ENCODE assay signal across 11 mouse cellular contexts in genomic region chr5:72896478-72897279, GRCm38 (mm10). TPM values are rescaled to one million over a fixed set of nuclear protein-coding genes. Genes with fewer than 3 reads are reported as not detected.
DNase-seq lines count a peak whose midpoint lies in the region; ATAC-seq and TF ChIP-seq lines count a peak whose summit lies in the region.
"Had no signal": no experiment of that assay in that cellular context is flagged by ENCODE, and none has a peak within 500 bp of the region (broad histone marks: within the 10 kb centered on the region; RNA-seq: fewer than 3 reads in every experiment).

No protein-coding gene starts in this region.

- H3K4me1 ChIP-seq in MEL (ENCODE audit: control insufficient read depth in 1 of 2, insufficient read depth in 2 of 2, low read length in 2 of 2) = peaks cover 8 to 35% of the 10 kb centered on the region in 2 experiments
- H3K4me1 ChIP-seq in heart, embryonic 14.5 days (ENCODE audit: control insufficient read depth in 2 of 2, insufficient read depth in 2 of 2, low read length in 2 of 2) = peaks cover 24 to 35% of the 10 kb centered on the region in 2 experiments
- peaks cover 23% of the 10 kb centered on the region for H3K4me1 ChIP-seq in liver, embryonic 15.5 days (replicated peaks)
- H3K4me1 ChIP-seq: limb, embryonic 10.5 days; neural tube, embryonic 13.5 days had no signal

- peak overlapping the region; percentile 42 for H3K9ac ChIP-seq in MEL (ENCODE audit: control insufficient read depth, low read depth, low read length, poor library complexity, severe bottlenecking)
- H3K9ac ChIP-seq in heart, embryonic 14.5 days (ENCODE audit: low read length) = no peak overlapping the region; the same call in 1 of the 2 replicates
- H3K9ac ChIP-seq in liver, embryonic 15.5 days = no peak overlapping the region
- H3K9ac ChIP-seq: neural tube, embryonic 13.5 days had no signal

- TF ChIP-seq EP300 in MEL (IDR thresholded peaks at IDR 0.05; ENCODE audit: low read depth in 1 of 2, low read length in 2 of 2) = peak; percentile 42 to 67

- H3K27me3 ChIP-seq in MEL (ENCODE audit: control insufficient read depth in 1 of 2, insufficient read depth in 2 of 2, low read length in 2 of 2) = no peaks in the 10 kb centered on the region
- no peaks in the 10 kb centered on the region for H3K27me3 ChIP-seq in heart, embryonic 14.5 days (ENCODE audit: control insufficient read depth, insufficient read depth, low read length)
- no peaks in the 10 kb centered on the region for H3K27me3 ChIP-seq in liver, embryonic 15.5 days
- H3K27me3 ChIP-seq: neural tube, embryonic 13.5 days had no signal

- 11% methylated on average over 18 of the region's 18 CpGs for WGBS in heart, embryonic 14.5 days
- WGBS in liver, embryonic 15.5 days (ENCODE audit: insufficient replicate concordance) = 31% methylated on average over 18 of the region's 18 CpGs

- H3K4me3 ChIP-seq in MEL (ENCODE audit: control insufficient read depth in 1 of 2, insufficient read depth in 1 of 2, low read depth in 2 of 2, low read length in 2 of 2) = peak overlapping the region; percentile 33 to 42
- no peak overlapping the region for H3K4me3 ChIP-seq in heart, embryonic 14.5 days (ENCODE audit: control insufficient read depth in 1 of 2, insufficient read depth in 1 of 2, low read depth in 1 of 2, low read length in 2 of 2)
- H3K4me3 ChIP-seq in liver, embryonic 15.5 days (replicated peaks) = no peak overlapping the region
- H3K4me3 ChIP-seq: erythroblast, embryonic 14.5 days; limb, embryonic 10.5 days; neural tube, embryonic 13.5 days had no signal

- TF ChIP-seq POLR2A in MEL (IDR thresholded peaks at IDR 0.05; ENCODE audit: control insufficient read depth in 1 of 2, insufficient read depth in 1 of 2, low read depth in 1 of 2, low read length in 2 of 2, poor library complexity in 1 of 2) = no peak

- H3K9me3 ChIP-seq in MEL (replicated peaks; ENCODE audit: insufficient read depth, low read length) = no peaks in the 10 kb centered on the region
- H3K9me3 ChIP-seq in heart, embryonic 14.5 days (ENCODE audit: control insufficient read depth, low read length) = no peaks in the 10 kb centered on the region
- no peaks in the 10 kb centered on the region for H3K9me3 ChIP-seq in liver, embryonic 15.5 days (replicated peaks)
- H3K9me3 ChIP-seq: limb, embryonic 10.5 days; neural tube, embryonic 13.5 days had no signal

- TF ChIP-seq RAD21 in MEL (IDR thresholded peaks at IDR 0.05; ENCODE audit: low read depth, low read length) = no peak

- no peak for TF ChIP-seq CTCF in MEL (IDR thresholded peaks at IDR 0.05 in 2 of 3, conservative IDR thresholded peaks at IDR 0.05 in 1 of 3; ENCODE audit: control insufficient read depth in 1 of 3, insufficient read depth in 1 of 3, low read depth in 2 of 3, low read length in 3 of 3, poor library complexity in 1 of 3, severe bottlenecking in 1 of 3)

- peak overlapping the region; percentile 84 for H3K27ac ChIP-seq in MEL (ENCODE audit: control insufficient read depth, low read depth, low read length)
- peak overlapping the region; percentile 86 to 88 for H3K27ac ChIP-seq in heart, embryonic 14.5 days (replicated peaks in 1 of 2; ENCODE audit: control insufficient read depth in 1 of 2, insufficient read depth in 1 of 2, low read depth in 2 of 2, low read length in 2 of 2)
- no peak overlapping the region for H3K27ac ChIP-seq in liver, embryonic 15.5 days (replicated peaks)
- H3K27ac ChIP-seq: limb, embryonic 10.5 days; neural tube, embryonic 13.5 days had no signal

- peaks cover 0 to 29% of the 10 kb centered on the region in 2 experiments; a peak in 2 of 4 replicates for H3K36me3 ChIP-seq in MEL (ENCODE audit: control insufficient read depth in 1 of 2, insufficient read depth in 2 of 2, low read length in 2 of 2)
- no peaks in the 10 kb centered on the region for H3K36me3 ChIP-seq in heart, embryonic 14.5 days (ENCODE audit: control insufficient read depth, insufficient read depth, low read length)
- no peaks in the 10 kb centered on the region for H3K36me3 ChIP-seq in liver, embryonic 15.5 days (replicated peaks)
- H3K36me3 ChIP-seq: limb, embryonic 10.5 days; neural tube, embryonic 13.5 days had no signal

- ATAC-seq in heart, embryonic 14.5 days (ENCODE audit: insufficient number of reproducible peaks, insufficient read depth, low FRiP score, low read depth) = peak; percentile 55; the same call in 1 of the 2 replicates
- no peak; the same call in 1 of the 2 replicates for ATAC-seq in liver, embryonic 15.5 days (ENCODE audit: insufficient read depth)
- ATAC-seq: hindbrain, embryonic 16.5 days had no signal

- peak overlapping the region; percentile 24 for H3K4me2 ChIP-seq in heart, embryonic 14.5 days (ENCODE audit: low read length)
- H3K4me2 ChIP-seq in liver, embryonic 15.5 days = peak overlapping the region; percentile 7; the same call in 1 of the 2 replicates
- H3K4me2 ChIP-seq: neural tube, embryonic 13.5 days had no signal

- DNase-seq in ES-CJ7 (ENCODE audit: low read depth, low spot score) (peak; percentile 55), MEL (ENCODE audit: low read depth, low spot score) (peak; percentile 87)
- DNase-seq in adrenal gland, adult 2 months = no peak
- DNase-seq in spleen, postnatal 14 days (ENCODE audit: low spot score in 2 of 2) = no peak
- no peak for DNase-seq in thymus, postnatal 4 days

- H3K79me2 ChIP-seq in MEL (ENCODE audit: control insufficient read depth, insufficient read depth, low read length, poor library complexity) = no peaks in the 10 kb centered on the region

TF ChIP-seq in MEL, 35 proteins besides CTCF, POLR2A, EP300 and RAD21 (continues in another document):
- no peak for TF ChIP-seq MYC (IDR thresholded peaks at IDR 0.05; ENCODE audit: low read depth, low read length)
- TF ChIP-seq E2F4 (IDR thresholded peaks at IDR 0.05; ENCODE audit: borderline replicate concordance, low read depth, low read length) = no peak
- TF ChIP-seq MEF2A (IDR thresholded peaks at IDR 0.05; ENCODE audit: extremely low read depth, insufficient replicate concordance, low read depth, low read length, poor library complexity, severe bottlenecking) = peak; percentile 72; the same call in 1 of the 2 replicates
- TF ChIP-seq HCFC1 (IDR thresholded peaks at IDR 0.05; ENCODE audit: low read depth, low read length) = no peak
- no peak for TF ChIP-seq POLR2AphosphoS2 (IDR thresholded peaks at IDR 0.05; ENCODE audit: low read length)
- TF ChIP-seq USF2 (IDR thresholded peaks at IDR 0.05; ENCODE audit: borderline replicate concordance in 1 of 2, insufficient read depth in 1 of 2, low read depth in 1 of 2, low read length in 2 of 2) = peak in 1 of 2 experiments; percentile 49; a peak in 1 of 4 replicates
- peak; percentile 94 for TF ChIP-seq GATA1 (IDR thresholded peaks at IDR 0.05; ENCODE audit: low read depth, low read length)
- peak; percentile 29; the same call in 1 of the 2 replicates for TF ChIP-seq TAL1 (IDR thresholded peaks at IDR 0.05; ENCODE audit: low read length)
- peak; percentile 27; the same call in 1 of the 2 replicates for TF ChIP-seq MAX (IDR thresholded peaks at IDR 0.05; ENCODE audit: low read length)
- no peak for TF ChIP-seq RCOR1 (IDR thresholded peaks at IDR 0.05; ENCODE audit: low read depth, low read length)
- no peak for TF ChIP-seq CHD2 (IDR thresholded peaks at IDR 0.05; ENCODE audit: low read length)
- TF ChIP-seq NRF1 (IDR thresholded peaks at IDR 0.05; ENCODE audit: insufficient read depth, low read depth, low read length, poor library complexity, severe bottlenecking) = no peak
- TF ChIP-seq CHD1 (IDR thresholded peaks at IDR 0.05; ENCODE audit: low read depth, low read length) = no peak
- TF ChIP-seq POLR2AphosphoS5 (IDR thresholded peaks at IDR 0.05; ENCODE audit: borderline replicate concordance, low read depth, low read length) = no peak
- no peak for TF ChIP-seq ZKSCAN1 (IDR thresholded peaks at IDR 0.05; ENCODE audit: low read depth, low read length)
- TF ChIP-seq ZNF384 (IDR thresholded peaks at IDR 0.05; ENCODE audit: low read depth, low read length) = no peak
- peak; percentile 53 for TF ChIP-seq SIN3A (IDR thresholded peaks at IDR 0.05; ENCODE audit: low read length)
- no peak for TF ChIP-seq SMC3 (IDR thresholded peaks at IDR 0.05; ENCODE audit: low read depth, low read length)
- no peak for TF ChIP-seq JUND (IDR thresholded peaks at IDR 0.05; ENCODE audit: low read depth, low read length)
- TF ChIP-seq MXI1 (IDR thresholded peaks at IDR 0.05; ENCODE audit: low read depth, low read length) = no peak
- peak; percentile 14; the same call in 1 of the 2 replicates for TF ChIP-seq ZC3H11A (IDR thresholded peaks at IDR 0.05; ENCODE audit: low read depth, low read length)
- no peak for TF ChIP-seq GABPA (IDR thresholded peaks at IDR 0.05; ENCODE audit: low read depth, low read length)
- TF ChIP-seq MAFK (IDR thresholded peaks at IDR 0.05; ENCODE audit: borderline replicate concordance, low read depth, low read length) = no peak
- no peak for TF ChIP-seq KAT2A (conservative IDR thresholded peaks at IDR 0.05; ENCODE audit: low read depth, low read length)
- TF ChIP-seq UBTF (IDR thresholded peaks at IDR 0.05; ENCODE audit: borderline replicate concordance, insufficient read depth, low read depth, low read length) = no peak
- TF ChIP-seq TCF12 (IDR thresholded peaks at IDR 0.05; ENCODE audit: low read depth, low read length) = peak; percentile 56; the same call in 1 of the 2 replicates
- TF ChIP-seq MAZ (IDR thresholded peaks at IDR 0.05; ENCODE audit: low read depth, low read length) = no peak

RNA-seq across cellular contexts. Expression of gene Slain2, which starts 17.4 kb away (rescaled TPM):
- 18.8 and 18.9 TPM in 2 replicates for total RNA-seq in MEL (2012; rRNA removed)
- 10 to 100 TPM; 29.9 to 42.9 TPM for polyA plus RNA-seq in MEL (2012; ENCODE audit: insufficient read depth in 1 of 2, insufficient read length in 2 of 2, low read depth in 1 of 2, low replicate concordance in 2 of 2, missing spikeins in 1 of 2)
- polyA plus RNA-seq in heart, embryonic 14.5 days (2014; fragmentation: Nextera tagmentation; extraction: Ambion mirVana) = 35.6 and 36.5 TPM in 2 replicates
- 4.1 TPM in 2 replicates for polyA plus RNA-seq in liver, embryonic 15.5 days (2015; fragmentation: Nextera tagmentation; extraction: Ambion mirVana)
- 10 to 100 TPM; 52.5 to 83.4 TPM for total RNA-seq in adrenal gland, adult 2 months (2021)
- 13.8 and 15.9 TPM in 2 replicates for polyA plus RNA-seq in adrenal gland, adult 2 months (2012; rRNA removed)

RNA-seq across cellular contexts. Expression of gene Tec, which starts 28.4 kb away (rescaled TPM):
- total RNA-seq in MEL (2012; rRNA removed) = 44.8 and 57.4 TPM in 2 replicates
- 10 to 100 TPM in 1 of 2 experiments, not detected in 1; 61.1 TPM for polyA plus RNA-seq in MEL (2012; ENCODE audit: insufficient read depth in 1 of 2, insufficient read length in 2 of 2, low read depth in 1 of 2, low replicate concordance in 2 of 2, missing spikeins in 1 of 2)
- 17.7 and 18.7 TPM in 2 replicates for polyA plus RNA-seq in heart, embryonic 14.5 days (2014; fragmentation: Nextera tagmentation; extraction: Ambion mirVana)
- 3.5 and 5.3 TPM in 2 replicates for polyA plus RNA-seq in liver, embryonic 15.5 days (2015; fragmentation: Nextera tagmentation; extraction: Ambion mirVana)
- 1 to 10 TPM; 2.9 to 3.1 TPM for total RNA-seq in adrenal gland, adult 2 months (2021)
- 0.26 and 0.51 TPM in 2 replicates for polyA plus RNA-seq in adrenal gland, adult 2 months (2012; rRNA removed)
- polyA plus RNA-seq: erythroblast, embryonic 14.5 days had no signal

Comparison
In these comparisons a context has a peak if more than half of its experiments do, and no peak if none do; other contexts are left out.
1. DNase-seq: peak in ES-CJ7 (single experiment) and MEL (single experiment); none in adrenal gland, adult 2 months (single experiment), spleen, postnatal 14 days (0 of 2) and thymus, postnatal 4 days (single experiment).
2. H3K4me3 ChIP-seq: peak in MEL (2 of 2); none in heart, embryonic 14.5 days (0 of 2) and liver, embryonic 15.5 days (single experiment).